Mouse (Mus musculus) right cerebral cortex, postnatal 14 days (tissue): Measurements from ENCODE around the gene Robo2.

Experiments used
- DNase-seq: peaks from one replicate; pipeline ENCODE4 v3.0.0; 2022

Gene Robo2

GRCm38 (mm10) chr16:74321666-74322371 is 89.8 kb downstream of the Robo2 start:
- DNase-seq, result no peak

- peak; percentile 15 for DNase-seq
Measured at GRCm38 (mm10) chr16:74316150-74316549, 95.5 kb downstream of the Robo2 start.

- no peak for DNase-seq
Measured at GRCm38 (mm10) chr16:74313222-74313621, 98.4 kb downstream of the Robo2 start.

- no peak for DNase-seq
Measured at GRCm38 (mm10) chr16:74307543-74307887, 104.1 kb downstream of the Robo2 start.

GRCm38 (mm10) chr16:74306876-74307542 is 104.6 kb downstream of the Robo2 start:
- no peak for DNase-seq

GRCm38 (mm10) chr16:74287878-74288277 is 123.7 kb downstream of the Robo2 start:
- no peak for DNase-seq

GRCm38 (mm10) chr16:74282549-74282948 is 129.1 kb downstream of the Robo2 start:
- DNase-seq, result no peak

- DNase-seq, result no peak
Measured at GRCm38 (mm10) chr16:74276855-74277573, 134.6 kb downstream of the Robo2 start.

- DNase-seq, result no peak
Measured at GRCm38 (mm10) chr16:74274596-74274995, 137.0 kb downstream of the Robo2 start.

GRCm38 (mm10) chr16:74272993-74273392 is 138.6 kb downstream of the Robo2 start:
- no peak for DNase-seq

GRCm38 (mm10) chr16:74258241-74258640 is 153.4 kb downstream of the Robo2 start:
- DNase-seq, result no peak

GRCm38 (mm10) chr16:74244452-74244851 is 167.2 kb downstream of the Robo2 start:
- no peak for DNase-seq

- no peak for DNase-seq
Measured at GRCm38 (mm10) chr16:74241534-74241933, 170.1 kb downstream of the Robo2 start.

- DNase-seq, result no peak
Measured at GRCm38 (mm10) chr16:74237411-74237930, 174.2 kb downstream of the Robo2 start.

- no peak for DNase-seq
Measured at GRCm38 (mm10) chr16:74234393-74235059, 177.1 kb downstream of the Robo2 start.

GRCm38 (mm10) chr16:74233596-74233995 is 178.0 kb downstream of the Robo2 start:
- no peak for DNase-seq

GRCm38 (mm10) chr16:74227285-74227684 is 184.3 kb downstream of the Robo2 start:
- no peak for DNase-seq

- no peak for DNase-seq
Measured at GRCm38 (mm10) chr16:74225423-74226272, 186.0 kb downstream of the Robo2 start.

- no peak for DNase-seq
Measured at GRCm38 (mm10) chr16:74222501-74222900, 189.1 kb downstream of the Robo2 start.

GRCm38 (mm10) chr16:74216879-74217415 is 194.7 kb downstream of the Robo2 start:
- no peak for DNase-seq

GRCm38 (mm10) chr16:74215791-74216190 is 195.8 kb downstream of the Robo2 start:
- DNase-seq, result no peak

- no peak for DNase-seq
Measured at GRCm38 (mm10) chr16:74200705-74201104, 210.9 kb downstream of the Robo2 start.
